Mouse (Mus musculus) G1E-ER4 (cell line): ENCODE data around the gene Ccdc110. TPM values are rescaled to one million over a fixed set of nuclear protein-coding genes. Genes with fewer than 3 reads are reported as not detected.

Source experiments
- GATA1 ChIP-seq: IDR thresholded peaks from one replicate; pipeline ENCODE4 v1.8.0; 2012; ENCODE audit warnings: low read length, inconsistent platforms
- polyA plus RNA-seq: library from polyadenylated mRNA; stranded (reverse); fragments of >175 nt; gene quantifications from 2 replicates; pipeline ENCODE4 v1.2.3, GENCODE M21; 2012

Ccdc110 gene
- polyA plus RNA-seq: not detected in 2 replicates

- TF ChIP-seq GATA1: no peak
Measured at GRCm38 (mm10) chr8:45934582-45935014, at the start of gene Ccdc110. Ccdc110 (plus strand) TSS chr8:45934619.

- TF ChIP-seq GATA1: no peak
Measured at GRCm38 (mm10) chr8:45885202-45885685, 49.2 kb upstream of the Ccdc110 start, which contains the start of gene Pdlim3. Pdlim3 (plus strand) TSS chr8:45885461.

GRCm38 (mm10) chr8:45885775-45886174 lies 48.6 kb upstream of the Ccdc110 start:
- no peak for TF ChIP-seq GATA1

- no peak for TF ChIP-seq GATA1
Measured at GRCm38 (mm10) chr8:45889737-45890136, 44.7 kb upstream of the Ccdc110 start.

- TF ChIP-seq GATA1: no peak
Measured at GRCm38 (mm10) chr8:45896590-45896989, 37.8 kb upstream of the Ccdc110 start.

GRCm38 (mm10) chr8:45899783-45900182 lies 34.6 kb upstream of the Ccdc110 start:
- TF ChIP-seq GATA1: no peak

GRCm38 (mm10) chr8:45901626-45902025 lies 32.8 kb upstream of the Ccdc110 start:
- no peak for TF ChIP-seq GATA1

- no peak for TF ChIP-seq GATA1
Measured at GRCm38 (mm10) chr8:45903659-45904058, 30.8 kb upstream of the Ccdc110 start.

GRCm38 (mm10) chr8:45905591-45906250 lies 28.7 kb upstream of the Ccdc110 start:
- no peak for TF ChIP-seq GATA1

- no peak for TF ChIP-seq GATA1
Measured at GRCm38 (mm10) chr8:45906251-45906619, 28.2 kb upstream of the Ccdc110 start.

GRCm38 (mm10) chr8:45913707-45914106 lies 20.7 kb upstream of the Ccdc110 start:
- TF ChIP-seq GATA1: no peak

GRCm38 (mm10) chr8:45916496-45916895 lies 17.9 kb upstream of the Ccdc110 start:
- TF ChIP-seq GATA1: no peak

GRCm38 (mm10) chr8:45917040-45917679 lies 17.3 kb upstream of the Ccdc110 start:
- no peak for TF ChIP-seq GATA1

GRCm38 (mm10) chr8:45918891-45919290 lies 15.5 kb upstream of the Ccdc110 start:
- TF ChIP-seq GATA1: no peak

GRCm38 (mm10) chr8:45920392-45920791 lies 14.0 kb upstream of the Ccdc110 start:
- TF ChIP-seq GATA1: no peak

- no peak for TF ChIP-seq GATA1
Measured at GRCm38 (mm10) chr8:45922116-45922515, 12.3 kb upstream of the Ccdc110 start.

GRCm38 (mm10) chr8:45936986-45937385 lies 2.6 kb downstream of the Ccdc110 start:
- TF ChIP-seq GATA1: no peak
